In the genomic region with DNA sequence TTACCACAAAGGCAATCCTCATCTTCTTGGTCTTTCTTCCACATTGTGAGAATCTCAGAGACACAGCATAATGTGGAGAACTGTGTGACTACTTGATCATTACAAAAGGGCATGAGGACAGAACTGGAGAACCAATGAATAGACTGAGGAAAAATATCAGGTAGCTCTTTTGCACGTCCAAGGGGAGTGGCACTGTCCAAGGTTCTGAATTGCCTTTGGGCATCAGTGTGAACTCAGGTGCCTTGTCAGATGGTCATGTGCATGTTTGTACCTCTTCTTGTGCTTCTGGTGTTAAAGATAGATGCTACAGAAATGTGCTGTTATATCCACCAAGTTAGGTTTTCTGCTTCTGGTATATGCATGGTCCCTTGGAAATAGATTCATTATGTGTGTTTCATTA, we compare ENCODE assay signal across 13 mouse cellular contexts.
A peak's percentile ranks its signal among the peaks of the same experiment; 100 is the strongest.
DNase-seq lines count a peak whose midpoint lies in the region; ATAC-seq lines count a peak whose summit lies in the region.
"Had no signal": no experiment of that assay in that cellular context is flagged by ENCODE, and none has a peak within 500 bp of the region (broad histone marks: within the 10 kb centered on the region; RNA-seq: fewer than 3 reads in every experiment).

No protein-coding gene starts in this region.

- no peaks in the 10 kb centered on the region for H3K4me1 ChIP-seq in hindbrain, embryonic 10.5 days (replicated peaks)
- no peaks in the 10 kb centered on the region for H3K4me1 ChIP-seq in hindbrain, embryonic 12.5 days
- H3K4me1 ChIP-seq in embryonic facial prominence, embryonic 10.5 days: no peaks in the 10 kb centered on the region
- H3K4me1 ChIP-seq: heart, embryonic 13.5 days; liver, embryonic 13.5 days had no signal

- no peaks in the 10 kb centered on the region for H3K36me3 ChIP-seq in hindbrain, embryonic 10.5 days
- no peaks in the 10 kb centered on the region for H3K36me3 ChIP-seq in hindbrain, embryonic 12.5 days
- no peaks in the 10 kb centered on the region for H3K36me3 ChIP-seq in embryonic facial prominence, embryonic 10.5 days (replicated peaks)
- H3K36me3 ChIP-seq: heart, embryonic 13.5 days; liver, embryonic 13.5 days had no signal

- WGBS in hindbrain, embryonic 10.5 days: 12% methylated on average over 1 of the region's 1 CpGs
- WGBS in hindbrain, embryonic 12.5 days: 8% methylated on average over 1 of the region's 1 CpGs
- WGBS in embryonic facial prominence, embryonic 10.5 days: 2% methylated on average over 1 of the region's 1 CpGs

- no peak for ATAC-seq in hindbrain, embryonic 12.5 days (ENCODE audit: low FRiP score)
- no peak for ATAC-seq in monocyte, adult 5-6 weeks (replicated peaks; ENCODE audit: insufficient number of reproducible peaks, low FRiP score, low TSS enrichment, poor library complexity, severe bottlenecking)
- ATAC-seq: hindbrain, embryonic 16.5 days had no signal

- no peak overlapping the region for H3K27ac ChIP-seq in hindbrain, embryonic 10.5 days
- no peak overlapping the region for H3K27ac ChIP-seq in hindbrain, embryonic 12.5 days
- no peak overlapping the region for H3K27ac ChIP-seq in embryonic facial prominence, embryonic 10.5 days (replicated peaks)
- H3K27ac ChIP-seq: heart, embryonic 13.5 days; liver, embryonic 13.5 days had no signal

- H3K4me2 ChIP-seq in hindbrain, embryonic 12.5 days (replicated peaks): no peak overlapping the region
- H3K4me2 ChIP-seq: heart, embryonic 13.5 days; liver, embryonic 13.5 days had no signal

- DNase-seq in hindbrain, embryonic 10.5 days (ENCODE audit: low spot score): peak; percentile 19
- peak; percentile 40 for DNase-seq in retina, embryonic 14.5 days (ENCODE audit: low spot score)
- DNase-seq in retina, postnatal 1 day: no peak
- DNase-seq in embryonic facial prominence, embryonic 10.5 days (ENCODE audit: low spot score): peak; percentile 57
- DNase-seq in spleen, postnatal 4 days (ENCODE audit: low spot score in 2 of 2): no peak
- DNase-seq in urinary bladder, postnatal 36 days (ENCODE audit: low spot score in 2 of 2): no peak
- DNase-seq: cerebellum, postnatal 10 days; gastrocnemius, postnatal 10 days; liver, embryonic 13.5 days had no signal

- no peak overlapping the region for H3K9ac ChIP-seq in hindbrain, embryonic 12.5 days
- H3K9ac ChIP-seq: heart, embryonic 13.5 days; liver, embryonic 13.5 days had no signal

- no peaks in the 10 kb centered on the region for H3K9me3 ChIP-seq in hindbrain, embryonic 10.5 days
- H3K9me3 ChIP-seq in hindbrain, embryonic 12.5 days (replicated peaks): no peaks in the 10 kb centered on the region
- H3K9me3 ChIP-seq in embryonic facial prominence, embryonic 10.5 days: no peaks in the 10 kb centered on the region
- H3K9me3 ChIP-seq: heart, embryonic 13.5 days; liver, embryonic 13.5 days had no signal

- no peak overlapping the region for H3K4me3 ChIP-seq in hindbrain, embryonic 10.5 days
- no peak overlapping the region for H3K4me3 ChIP-seq in hindbrain, embryonic 12.5 days
- no peak overlapping the region for H3K4me3 ChIP-seq in embryonic facial prominence, embryonic 10.5 days
- H3K4me3 ChIP-seq: heart, embryonic 13.5 days; liver, embryonic 13.5 days had no signal

- H3K27me3 ChIP-seq in hindbrain, embryonic 10.5 days (ENCODE audit: insufficient read depth, poor library complexity, severe bottlenecking): no peaks in the 10 kb centered on the region
- no peaks in the 10 kb centered on the region for H3K27me3 ChIP-seq in hindbrain, embryonic 12.5 days
- H3K27me3 ChIP-seq in embryonic facial prominence, embryonic 10.5 days (replicated peaks; ENCODE audit: low read depth, poor library complexity, severe bottlenecking): no peaks in the 10 kb centered on the region
- H3K27me3 ChIP-seq: heart, embryonic 13.5 days; liver, embryonic 13.5 days had no signal

Comparison
In these comparisons a context has a peak if more than half of its experiments do, and no peak if none do; other contexts are left out.
1. DNase-seq: peak in hindbrain, embryonic 10.5 days (single experiment), retina, embryonic 14.5 days (single experiment) and embryonic facial prominence, embryonic 10.5 days (single experiment); none in retina, postnatal 1 day (single experiment), spleen, postnatal 4 days (0 of 2) and urinary bladder, postnatal 36 days (0 of 2).